Mouse (Mus musculus) spleen, adult 2 months (tissue): ENCODE results near the gene Atrip.

Experiments
- CTCF ChIP-seq: fragments of 200-500 bp; IDR thresholded peaks from 2 replicates; pipeline ENCODE4 v1.5.1; 2011; ENCODE audit warnings: mild to moderate bottlenecking, inconsistent platforms; ENCODE audit not compliant: insufficient read depth, insufficient read length, insufficient replicate concordance; ENCODE audit errors: extremely low read depth
- POLR2A ChIP-seq: fragments of 200-500 bp; IDR thresholded peaks from 2 replicates; pipeline ENCODE4 v1.6.1; 2011; ENCODE audit warnings: low read depth, low read length, inconsistent platforms

GRCm38 (mm10) chr9:109040906-109041305 is 33.0 kb downstream of the Atrip start:
- TF ChIP-seq CTCF, result no peak
- TF ChIP-seq POLR2A, result no peak
